Mouse (Mus musculus) liver, postnatal 0 days (tissue): ENCODE measurements at regions not wholly inside any gene's neighbourhood (a gene's known extent, or its start where the extent isn't known, plus 50 kb on each side); places are given as distances from the start of the nearest gene placed in this dataset.

Experiments
- CTCF ChIP-seq: sonication (generic); IDR thresholded peaks from 2 replicates; pipeline ENCODE4 v1.5.1; 2016; ENCODE audit warnings: antibody characterized with exemption, low read depth
- EP300 ChIP-seq: IDR thresholded peaks from 2 replicates; pipeline ENCODE4 v1.6.1; 2016; ENCODE audit warnings: antibody characterized with exemption, low read depth, mild to moderate bottlenecking

GRCm38 (mm10) chr13:110871776-110872135 lies 383.1 kb upstream of the Actbl2 start:
- no peak for TF ChIP-seq CTCF
- TF ChIP-seq EP300, result no peak
